In the genomic region with DNA sequence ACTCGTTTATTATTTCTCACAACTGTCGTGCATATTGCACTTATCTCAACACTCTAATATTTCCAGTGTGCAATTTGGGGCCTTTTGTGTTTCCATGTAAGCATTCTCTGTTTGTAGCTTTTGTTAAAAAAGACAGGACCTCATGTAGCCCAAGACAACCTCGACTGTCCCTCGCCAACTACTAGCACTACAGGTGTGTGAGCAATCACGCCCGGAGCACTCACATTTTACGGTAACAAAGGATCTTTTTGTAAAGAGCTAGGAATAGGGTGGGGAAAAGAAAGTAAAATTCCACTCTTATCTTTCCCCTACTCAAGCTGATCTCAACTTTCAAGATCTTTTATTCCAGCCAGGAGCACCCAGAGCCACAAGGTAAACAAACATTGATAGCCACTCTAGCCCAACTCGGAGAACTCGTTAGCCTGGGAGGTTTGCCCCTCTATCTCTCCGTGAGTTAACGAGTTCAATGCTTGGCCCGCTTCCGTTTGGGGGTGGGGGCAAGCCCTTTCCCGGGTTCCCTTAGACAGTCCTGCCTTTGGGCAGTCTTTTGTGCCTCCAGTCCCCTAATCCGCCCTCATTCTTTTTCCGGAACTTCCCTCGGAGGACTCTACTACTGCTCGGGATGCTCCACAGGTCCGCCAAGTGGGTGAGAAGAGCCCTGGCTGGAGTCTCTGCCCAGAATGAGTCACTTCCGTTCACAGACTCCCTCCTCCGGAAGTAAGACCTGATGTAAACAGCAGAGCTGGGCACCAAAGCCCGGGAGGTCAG, we compare ENCODE assay signal across 7 mouse cellular contexts. TPM values are rescaled to one million over a fixed set of nuclear protein-coding genes. Genes with fewer than 3 reads are reported as not detected.
DNase-seq lines count a peak whose midpoint lies in the region; ATAC-seq and TF ChIP-seq lines count a peak whose summit lies in the region.

A gene (plus strand): TSS at position 732 of the 768 bp plus-strand sequence.

- H3K9me3 ChIP-seq in intestine, postnatal 0 days (ENCODE audit: control insufficient read depth) = no peaks in the 10 kb centered on the region
- no peaks in the 10 kb centered on the region for H3K9me3 ChIP-seq in limb, embryonic 10.5 days (replicated peaks)
- no peaks in the 10 kb centered on the region for H3K9me3 ChIP-seq in midbrain, embryonic 12.5 days

- peak within 1 kb of the TSS; percentile 77 for H3K27ac ChIP-seq in intestine, postnatal 0 days (ENCODE audit: low read depth, low read length)
- peak within 1 kb of the TSS; percentile 91 for H3K27ac ChIP-seq in limb, embryonic 10.5 days
- H3K27ac ChIP-seq in midbrain, embryonic 12.5 days (replicated peaks) = peak within 1 kb of the TSS; percentile 90

- H3K36me3 ChIP-seq in intestine, postnatal 0 days (ENCODE audit: control insufficient read depth, insufficient read depth) = no peaks in the 10 kb centered on the region; the same call in 1 of the 2 replicates
- H3K36me3 ChIP-seq in limb, embryonic 10.5 days = peaks cover 26% of the 10 kb centered on the region
- peaks cover 13% of the 10 kb centered on the region; the same call in 1 of the 2 replicates for H3K36me3 ChIP-seq in midbrain, embryonic 12.5 days

- ATAC-seq in intestine, postnatal 0 days = peak; percentile 89
- peak; percentile 87 for ATAC-seq in midbrain, embryonic 12.5 days (ENCODE audit: low FRiP score, low read depth)

- 20% methylated on average over 22 of the region's 22 CpGs for whole genome bisulfite sequencing in intestine, postnatal 0 days
- WGBS in limb, embryonic 10.5 days = 18% methylated on average over 22 of the region's 22 CpGs
- WGBS in midbrain, embryonic 12.5 days = 23% methylated on average over 22 of the region's 22 CpGs

- peak within 1 kb of the TSS; percentile 65 for H3K4me2 ChIP-seq in intestine, postnatal 0 days (replicated peaks; ENCODE audit: low read depth)
- peak within 1 kb of the TSS; percentile 59 for H3K4me2 ChIP-seq in midbrain, embryonic 12.5 days (replicated peaks)

- intact Hi-C loops in gastrocnemius, postnatal 36 days (cut with DNase I) = no loop called here

- H3K4me1 ChIP-seq in intestine, postnatal 0 days (replicated peaks; ENCODE audit: control insufficient read depth, insufficient read depth, low read length) = no peaks in the 10 kb centered on the region
- H3K4me1 ChIP-seq in limb, embryonic 10.5 days = peaks cover 4% of the 10 kb centered on the region; the same call in 1 of the 2 replicates
- peaks cover 4% of the 10 kb centered on the region; the same call in 1 of the 2 replicates for H3K4me1 ChIP-seq in midbrain, embryonic 12.5 days

- no peaks in the 10 kb centered on the region for H3K27me3 ChIP-seq in intestine, postnatal 0 days (replicated peaks; ENCODE audit: control insufficient read depth, insufficient read depth, low read length)
- no peaks in the 10 kb centered on the region for H3K27me3 ChIP-seq in limb, embryonic 10.5 days (ENCODE audit: low read depth, poor library complexity, severe bottlenecking)
- H3K27me3 ChIP-seq in midbrain, embryonic 12.5 days = no peaks in the 10 kb centered on the region

- DNase-seq in adrenal gland, adult 8-10 months = peak; percentile 56
- peak; percentile 41 for DNase-seq in embryo, embryonic 11.5 days (ENCODE audit: low read depth, low spot score)
- peak; percentile 43 to 71 for DNase-seq in gastrocnemius, postnatal 36 days
- DNase-seq in limb, embryonic 10.5 days (ENCODE audit: low spot score) = peak; percentile 70
- DNase-seq in skeletal muscle tissue, adult 2 months (ENCODE audit: low read depth, low spot score) = peak; percentile 59

- TF ChIP-seq CTCF in intestine, postnatal 0 days (IDR thresholded peaks at IDR 0.05; ENCODE audit: low read depth) = no peak

- H3K4me3 ChIP-seq in intestine, postnatal 0 days (ENCODE audit: low read depth, low read length) = peak within 1 kb of the TSS; percentile 49
- H3K4me3 ChIP-seq in limb, embryonic 10.5 days = peak within 1 kb of the TSS; percentile 65
- H3K4me3 ChIP-seq in midbrain, embryonic 12.5 days = peak within 1 kb of the TSS; percentile 57

- peak within 1 kb of the TSS; percentile 58 for H3K9ac ChIP-seq in intestine, postnatal 0 days (ENCODE audit: low read depth, low read length)
- H3K9ac ChIP-seq in midbrain, embryonic 12.5 days (replicated peaks) = peak within 1 kb of the TSS; percentile 59

RNA-seq across cellular contexts. Expression of the gene that starts here (rescaled TPM):
- total RNA-seq in adrenal gland, adult 8-10 months (2022) = not detected
- total RNA-seq in gastrocnemius, postnatal 36 days (2021) = not detected
- polyA plus RNA-seq in intestine, postnatal 0 days (2015; fragmentation: Nextera tagmentation; extraction: Ambion mirVana) = not detected in 2 replicates
- not detected in 2 replicates for polyA plus RNA-seq in limb, embryonic 10.5 days (2016; fragmentation: Nextera tagmentation; extraction: Ambion mirVana)
- polyA plus RNA-seq in midbrain, embryonic 12.5 days (2016; fragmentation: Nextera tagmentation; extraction: Ambion mirVana) = not detected in 2 replicates

Comparison
In these comparisons a context has a peak if more than half of its experiments do, and no peak if none do; other contexts are left out.
1. Peak in every context shown above with its lines: DNase-seq, ATAC-seq, H3K4me3 ChIP-seq and H3K27ac ChIP-seq.
2. Peak in DNase-seq in adrenal gland, adult 8-10 months; RNA of the gene not detected or under 1 TPM.
3. Peak in DNase-seq in gastrocnemius, postnatal 36 days; RNA of the gene not detected or under 1 TPM.
4. Peak in ATAC-seq, H3K4me3 ChIP-seq, H3K27ac ChIP-seq, H3K9ac ChIP-seq and H3K4me2 ChIP-seq in intestine, postnatal 0 days; RNA of the gene not detected or under 1 TPM.
5. Peak in DNase-seq, H3K4me3 ChIP-seq and H3K27ac ChIP-seq in limb, embryonic 10.5 days; RNA of the gene not detected or under 1 TPM.
6. Peak in ATAC-seq, H3K4me3 ChIP-seq, H3K27ac ChIP-seq, H3K9ac ChIP-seq and H3K4me2 ChIP-seq in midbrain, embryonic 12.5 days; RNA of the gene not detected or under 1 TPM.